Mouse (Mus musculus) embryonic fibroblast, embryonic 13.5 days (primary cell): Measurements from ENCODE around the gene Ptprf.

Source experiments
- CTCF ChIP-seq: IDR thresholded peaks from 2 replicates; pipeline ENCODE4 v1.5.1; 2011; ENCODE audit warnings: mild to moderate bottlenecking, control low read depth, low read length, moderate library complexity, borderline replicate concordance; ENCODE audit not compliant: insufficient read depth
- POLR2A ChIP-seq: IDR thresholded peaks from 2 replicates; pipeline ENCODE4 v1.6.1; 2011; ENCODE audit warnings: low read depth, mild to moderate bottlenecking, control low read depth, low read length, moderate library complexity

DNA sequence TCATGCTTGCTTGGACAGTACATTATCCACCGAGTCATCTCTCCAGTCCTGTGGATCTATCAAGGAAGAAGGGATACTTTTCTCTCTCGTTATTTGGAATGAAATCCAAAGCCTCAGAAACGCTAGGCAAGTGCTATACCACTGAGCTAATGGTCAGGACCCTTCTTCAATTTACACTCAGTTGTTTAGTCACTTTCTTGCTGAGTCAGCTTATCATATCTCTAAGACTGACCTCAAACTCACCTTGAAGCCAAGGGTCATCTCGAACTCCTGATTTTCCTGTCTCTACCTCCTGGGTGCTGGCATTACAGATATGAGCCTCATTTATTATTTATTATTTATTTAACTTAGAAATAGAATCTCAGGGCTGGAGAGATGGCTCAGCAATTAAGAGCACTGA lies 25.5 kb upstream of the Ptprf start:
- TF ChIP-seq CTCF: no peak
- no peak for TF ChIP-seq POLR2A
